Mouse (Mus musculus) kidney, adult 9 months (tissue): Measurements from ENCODE around the gene Phf1.
"Not testable (repeated sequence)": the region's sequence is repeated elsewhere in the genome, so short reads cannot be mapped to it uniquely, and the experiment has no call there.

Source experiments
- DNase-seq: peaks from one replicate; pipeline ENCODE4 v3.0.0; 2022

Gene Phf1

DNA sequence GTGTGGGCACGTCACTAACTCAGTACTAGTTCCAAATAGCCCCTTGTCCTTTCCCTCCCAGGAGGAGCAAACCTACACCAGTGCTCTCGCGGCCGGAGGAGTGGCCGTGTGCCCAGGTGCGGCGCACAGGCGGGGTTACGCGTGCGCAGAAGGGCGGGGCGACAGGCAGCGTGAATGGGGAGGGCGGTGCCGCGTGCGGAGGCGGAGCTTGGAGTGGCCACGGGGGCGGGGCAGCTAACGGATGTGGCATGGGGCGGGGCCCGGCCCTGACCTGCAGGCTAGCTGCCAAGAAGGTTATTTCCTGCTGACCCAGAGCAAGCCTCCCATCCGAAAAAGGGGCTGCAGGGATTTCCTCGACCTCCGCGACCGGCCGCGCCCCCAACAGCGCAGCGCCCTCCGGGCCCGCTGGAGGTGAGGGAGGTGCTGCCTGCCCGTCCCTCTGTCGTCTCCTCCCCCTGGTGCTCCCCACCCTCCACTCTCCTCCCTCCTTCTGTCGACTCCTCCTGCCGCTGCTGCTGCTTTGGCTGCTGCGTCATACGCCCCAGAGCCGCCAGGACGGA is at the start of gene Phf1:
Phf1 (plus strand) TSS at position 214 of the 560 bp plus-strand sequence.
- DNase-seq, result peak; percentile 99

DNA sequence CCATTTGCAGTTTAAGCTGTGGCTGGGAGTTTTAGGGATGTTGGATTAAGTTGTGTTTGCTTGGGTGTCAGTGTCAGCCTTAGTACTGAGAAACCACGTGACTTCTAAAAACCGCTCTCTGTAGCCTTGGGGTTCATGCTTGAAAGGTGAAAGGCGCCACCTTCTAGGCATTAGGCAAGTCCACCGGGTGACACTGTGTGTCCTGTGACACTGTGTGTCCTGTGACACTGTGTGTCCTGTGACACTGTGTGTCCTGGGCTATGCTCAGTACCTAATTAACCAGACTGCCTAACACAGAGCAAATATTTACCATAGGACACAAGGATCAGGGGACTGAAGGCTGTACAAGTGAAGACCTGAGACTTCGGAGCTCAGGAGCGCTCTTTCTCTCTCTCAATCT is 49.3 kb upstream of the Phf1 start:
- no peak for DNase-seq

DNA sequence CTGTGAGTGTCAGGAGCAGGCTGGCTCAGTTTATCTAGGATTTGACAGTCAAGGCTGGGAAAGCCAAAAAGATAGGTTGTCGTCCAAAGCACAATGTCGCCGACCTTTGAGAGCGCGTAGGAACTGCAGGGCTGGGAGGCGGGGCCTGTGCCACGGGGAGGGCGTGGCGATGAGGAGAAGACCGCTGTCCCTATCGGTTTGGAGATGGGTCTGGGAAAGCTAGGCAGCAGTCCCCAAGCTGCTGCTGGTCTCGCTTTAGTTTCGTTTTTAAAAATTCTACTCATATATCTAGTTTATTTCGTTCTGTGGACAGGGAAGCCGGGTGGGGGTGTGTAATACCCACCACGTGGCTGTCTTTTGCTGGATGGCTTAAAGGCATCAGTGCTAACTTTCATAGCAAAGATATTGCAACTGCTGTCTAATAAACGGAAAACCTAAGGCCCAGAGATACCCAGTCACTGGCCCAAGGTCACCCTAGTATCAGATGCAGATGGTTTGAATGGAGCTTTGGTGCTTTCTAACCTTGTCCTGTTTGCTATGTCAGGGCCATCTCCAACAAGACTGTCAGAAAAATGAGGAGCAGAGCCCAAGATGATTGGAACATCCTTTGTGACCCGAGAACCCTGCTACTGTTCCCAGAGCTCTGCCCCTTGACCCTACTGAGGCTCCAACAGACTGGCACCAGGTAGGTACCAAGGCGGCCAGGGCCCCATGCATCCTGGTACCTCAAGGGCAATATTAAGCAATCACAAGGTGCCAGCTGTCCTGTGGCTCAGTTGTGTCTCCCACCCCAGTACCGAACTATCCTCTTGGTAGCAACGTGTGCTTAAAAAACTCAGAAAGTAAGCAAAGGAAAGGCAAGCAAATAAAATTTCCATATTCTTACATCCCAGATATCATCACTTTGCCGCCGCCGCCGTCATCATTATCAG is 47.6 kb upstream of the Phf1 start:
- DNase-seq, result peak; percentile 74

DNA sequence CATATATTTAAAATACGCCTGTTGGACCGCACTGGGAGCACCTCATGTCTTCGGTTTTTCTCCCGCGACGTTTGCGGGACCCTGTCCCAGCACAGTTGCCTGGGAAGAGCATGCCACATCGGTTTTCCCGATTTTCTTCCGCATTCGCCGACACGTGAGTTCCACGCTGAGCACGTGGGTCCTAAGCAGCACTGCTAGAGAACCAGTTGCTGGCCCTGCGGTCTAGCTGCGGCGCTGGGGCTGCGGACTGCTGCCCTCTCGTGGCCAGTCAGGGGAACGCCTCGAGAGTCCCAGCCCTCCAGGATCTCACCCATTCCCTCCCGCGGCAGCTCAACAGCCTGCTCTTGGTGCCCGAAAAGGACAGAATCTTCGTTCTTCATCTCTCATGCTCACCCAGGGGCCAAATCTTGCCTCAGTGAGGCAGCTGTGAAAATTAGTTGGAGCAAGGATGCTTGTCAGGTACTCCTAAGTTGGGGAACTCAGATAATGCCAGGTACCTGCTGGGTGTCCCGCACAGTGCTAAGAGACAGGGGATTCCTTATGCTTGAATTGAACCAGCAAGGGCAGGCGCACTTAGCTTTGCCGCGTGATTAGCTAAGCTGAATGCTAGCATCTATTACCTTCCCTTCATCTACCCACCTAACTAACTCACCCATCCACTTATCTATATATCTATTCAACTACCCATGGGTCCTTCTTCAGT is 46.7 kb upstream of the Phf1 start:
- peak; percentile 82 for DNase-seq

DNA sequence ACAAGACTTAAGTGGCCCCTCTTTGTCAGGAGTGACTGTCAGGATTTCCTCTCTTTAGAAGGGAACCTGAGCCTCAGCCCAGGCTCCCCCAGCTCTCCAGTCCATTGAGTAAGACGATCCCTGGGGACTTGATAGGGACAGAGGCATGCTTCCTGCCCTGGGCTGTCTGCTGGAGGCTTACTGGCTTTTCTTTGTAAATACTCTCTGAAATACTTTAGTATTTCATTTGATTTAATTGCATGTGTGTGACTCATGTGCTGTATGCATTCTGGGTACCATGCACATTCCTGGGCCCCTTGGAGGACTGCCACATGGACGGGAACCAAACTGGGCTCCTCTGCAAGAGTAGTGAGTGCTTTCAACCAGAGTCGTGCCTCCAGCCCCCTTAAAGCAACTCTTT is 44.9 kb upstream of the Phf1 start:
- no peak for DNase-seq

DNA sequence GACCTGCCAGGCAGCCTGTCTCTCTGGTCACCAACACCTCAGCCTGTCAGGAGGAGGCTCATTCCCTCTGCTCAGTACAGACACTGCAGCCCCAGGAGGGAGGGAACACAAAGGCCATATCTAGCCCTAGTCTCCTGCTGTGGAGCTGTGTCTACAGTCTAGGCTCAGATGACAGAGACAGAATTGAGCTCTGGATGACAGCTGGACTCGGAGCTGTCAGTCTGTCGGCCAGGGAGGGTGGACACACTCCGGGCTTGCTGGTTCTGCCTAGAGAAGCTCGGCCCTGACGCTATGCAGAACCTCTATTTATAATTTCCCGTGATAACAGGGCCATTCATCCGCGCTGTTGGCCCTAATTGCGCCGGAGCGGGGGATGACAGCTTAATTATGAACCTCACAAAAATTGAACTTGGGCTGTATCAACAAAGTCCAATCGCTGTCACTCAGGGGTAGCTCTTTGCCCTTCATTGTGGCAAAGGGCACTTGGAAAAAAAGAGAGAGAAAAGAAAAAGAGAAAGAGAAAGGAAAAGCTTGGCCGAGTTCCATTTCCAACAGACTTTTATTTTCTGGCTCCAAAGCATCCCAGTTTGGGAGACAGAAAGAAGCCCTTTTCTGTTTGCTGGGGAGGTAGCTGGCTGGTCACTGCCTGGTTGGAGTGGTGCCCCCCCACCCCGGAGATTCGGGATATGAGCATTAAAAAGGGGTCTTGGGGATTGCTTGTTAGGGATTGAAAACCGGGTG is 40.0 kb upstream of the Phf1 start:
- DNase-seq, result peak; percentile 49

DNA sequence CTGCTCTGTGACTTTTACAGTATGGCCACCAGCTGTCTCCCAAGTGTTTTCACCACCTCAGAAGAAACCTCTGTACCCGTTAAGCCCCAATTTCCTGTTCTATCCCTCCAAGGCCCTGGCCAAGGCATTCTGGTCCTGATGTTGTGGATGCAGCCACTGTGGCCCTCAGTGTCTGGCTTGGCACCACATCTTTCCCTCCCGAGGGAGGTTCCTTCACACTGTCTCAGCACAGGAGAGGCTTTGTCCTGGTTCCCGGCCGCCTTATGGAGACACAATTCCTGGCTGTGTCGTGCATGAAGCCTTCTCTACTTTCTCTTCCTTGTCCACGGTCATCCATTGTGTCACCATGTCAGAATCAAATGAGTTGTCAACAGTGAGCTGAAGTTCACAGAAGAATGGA is 39.4 kb upstream of the Phf1 start:
- DNase-seq, result no peak

DNA sequence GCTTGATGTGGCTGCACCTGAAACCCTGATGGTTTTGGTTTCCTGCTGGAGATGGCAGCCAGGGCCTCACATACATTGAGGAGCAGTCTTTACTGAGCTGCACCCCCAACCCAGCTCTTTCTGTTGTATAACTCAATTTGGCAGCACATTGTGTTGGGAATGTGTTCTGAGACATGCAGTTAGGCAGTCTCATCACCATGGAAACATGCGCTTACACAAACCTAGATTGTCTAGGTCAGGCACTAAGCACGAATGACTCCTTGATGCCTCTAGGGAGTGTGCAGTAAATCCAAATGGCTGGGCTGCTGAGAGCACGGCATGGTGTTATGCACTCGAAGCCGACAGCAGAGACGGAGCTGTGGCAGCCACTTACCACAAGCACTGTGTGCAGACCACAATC is 38.5 kb upstream of the Phf1 start:
- DNase-seq, result no peak

DNA sequence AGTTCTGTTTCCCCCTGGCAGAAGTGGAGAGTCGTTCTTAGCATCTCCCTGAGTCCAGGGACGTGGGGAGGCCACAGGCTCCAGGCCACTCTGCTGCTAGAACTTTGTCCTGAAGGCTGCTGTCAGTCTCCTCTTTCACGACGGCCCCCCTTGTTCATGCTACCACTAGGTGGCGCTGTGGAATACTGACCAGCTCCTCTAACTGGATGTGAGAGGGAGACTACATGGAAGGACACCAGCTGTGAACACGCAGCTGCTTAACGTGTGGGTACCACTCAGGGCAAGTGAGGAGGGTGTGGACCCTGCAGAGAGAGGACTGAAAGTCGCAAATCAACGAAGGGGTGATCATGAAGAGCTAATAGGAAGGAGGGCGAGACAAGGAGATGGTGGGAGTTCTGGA is 37.3 kb upstream of the Phf1 start:
- peak; percentile 83 for DNase-seq

DNA sequence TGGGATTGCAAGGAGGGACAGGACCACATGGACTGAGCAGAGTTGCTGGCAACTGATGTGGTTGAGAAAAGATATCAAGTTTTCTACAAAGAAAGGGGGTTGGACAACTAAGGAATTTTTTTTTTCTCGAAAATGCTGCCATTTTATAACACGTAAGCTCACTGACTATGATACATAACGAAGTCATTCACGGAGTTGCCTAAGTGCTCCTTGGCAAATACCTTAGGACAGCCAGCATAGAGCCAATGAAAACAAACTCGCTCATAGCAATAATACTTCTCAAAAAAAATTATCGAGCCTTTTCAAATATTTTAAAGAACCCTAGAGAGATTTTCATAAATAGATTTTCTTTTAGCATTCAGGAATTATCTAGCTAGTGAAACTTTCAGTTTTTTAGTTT is 31.9 kb upstream of the Phf1 start:
- DNase-seq, result no peak

DNA sequence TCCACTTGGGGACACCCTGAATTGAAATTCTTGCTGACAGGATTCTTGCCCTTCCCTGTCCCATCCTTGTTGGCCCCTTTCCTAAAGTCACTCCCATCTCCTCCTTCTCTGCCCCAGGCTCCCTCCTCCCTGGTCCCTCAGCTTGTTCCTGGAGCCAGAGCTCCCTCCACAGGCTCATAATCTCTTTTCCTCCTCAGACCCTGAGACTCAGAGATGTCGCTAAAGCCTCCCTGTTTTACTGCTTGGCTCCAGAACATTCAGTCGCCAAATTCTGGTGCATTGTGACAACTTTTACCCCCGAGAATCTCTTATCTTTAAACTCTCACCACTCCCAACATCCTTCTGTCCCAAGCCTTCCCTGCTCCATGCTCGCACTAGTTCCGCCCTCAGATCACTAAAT is 28.5 kb upstream of the Phf1 start:
- DNase-seq, result no peak

DNA sequence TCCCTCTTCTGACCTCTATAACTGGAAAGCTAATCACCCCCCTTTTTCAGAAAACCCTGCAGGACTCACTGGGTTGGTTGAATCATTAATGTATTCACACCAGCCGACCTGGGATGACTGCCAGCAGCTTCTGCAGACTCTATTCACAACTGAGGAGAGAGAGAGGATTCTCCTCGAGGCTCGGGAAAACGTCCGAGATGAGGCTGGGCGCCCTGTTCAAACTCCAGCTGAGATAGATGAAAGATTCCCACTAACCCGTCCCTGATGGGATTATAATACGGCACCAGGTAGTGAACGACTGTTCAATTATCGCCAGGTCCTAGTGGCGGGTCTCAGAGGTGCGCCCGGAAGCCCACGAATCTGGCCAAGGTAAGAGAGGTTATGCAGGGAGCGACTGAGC is 25.3 kb upstream of the Phf1 start:
- DNase-seq, result peak; percentile 75

DNA sequence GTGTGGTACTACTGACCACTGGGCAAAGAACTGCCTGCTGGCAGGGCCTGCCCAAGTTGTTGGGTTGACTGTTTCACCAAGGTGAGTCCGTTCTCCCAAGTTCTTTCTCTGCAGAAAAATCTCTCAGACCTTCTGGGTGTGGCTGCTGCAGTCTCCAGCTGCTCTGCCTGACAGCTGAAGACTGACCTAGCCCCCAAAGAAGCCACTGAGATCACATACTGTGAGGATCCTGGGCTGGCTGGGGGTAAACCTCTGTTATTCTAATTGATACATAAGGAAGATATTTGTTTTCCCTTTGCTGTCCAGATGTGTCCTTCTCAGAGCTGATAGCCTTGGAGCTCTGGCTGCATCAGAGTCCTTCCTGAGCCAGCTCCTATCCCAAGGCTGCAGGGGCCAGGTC is 17.6 kb upstream of the Phf1 start:
- no peak for DNase-seq

DNA sequence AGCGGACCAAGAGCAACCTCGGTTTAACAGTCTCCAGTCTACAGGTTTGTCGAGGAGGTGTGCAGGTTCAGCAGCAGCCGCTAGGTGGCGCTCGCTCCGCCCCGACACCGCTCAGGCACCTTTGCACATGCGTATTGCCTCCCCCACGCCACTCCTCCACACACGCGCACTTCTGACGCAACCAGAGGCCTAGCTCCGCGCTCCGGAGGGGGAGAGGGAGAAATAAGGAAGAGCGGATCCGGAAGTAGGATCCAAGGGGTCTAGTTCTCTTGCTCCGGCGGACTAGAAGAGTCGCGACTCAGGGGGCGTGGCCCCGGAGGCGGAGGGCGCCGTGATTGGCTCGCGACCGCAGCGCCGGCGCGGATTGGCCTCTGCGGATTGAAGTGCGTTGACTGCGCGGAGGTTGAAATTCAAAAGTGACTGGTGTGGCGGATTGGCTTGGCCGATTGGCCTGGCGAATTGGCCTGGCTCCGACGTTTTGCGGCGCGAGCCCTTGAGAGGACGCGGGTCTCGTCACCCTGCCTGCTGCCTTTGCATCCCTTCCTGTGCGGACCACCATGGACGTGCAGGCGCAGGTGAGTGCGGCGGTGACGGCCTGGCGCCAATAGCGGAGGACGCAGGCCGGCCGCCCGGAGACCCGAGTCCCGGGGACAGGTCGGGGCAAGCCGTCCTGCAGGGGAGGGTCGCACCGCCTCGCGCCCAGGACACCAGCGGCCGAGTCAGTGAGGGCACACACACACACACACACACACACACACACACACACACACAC is 16.0 kb upstream of the Phf1 start, which contains the start of gene Kifc5b:
Kifc5b (plus strand) TSS at position 381 of the 772 bp plus-strand sequence.
- peak; percentile 100 for DNase-seq

DNA sequence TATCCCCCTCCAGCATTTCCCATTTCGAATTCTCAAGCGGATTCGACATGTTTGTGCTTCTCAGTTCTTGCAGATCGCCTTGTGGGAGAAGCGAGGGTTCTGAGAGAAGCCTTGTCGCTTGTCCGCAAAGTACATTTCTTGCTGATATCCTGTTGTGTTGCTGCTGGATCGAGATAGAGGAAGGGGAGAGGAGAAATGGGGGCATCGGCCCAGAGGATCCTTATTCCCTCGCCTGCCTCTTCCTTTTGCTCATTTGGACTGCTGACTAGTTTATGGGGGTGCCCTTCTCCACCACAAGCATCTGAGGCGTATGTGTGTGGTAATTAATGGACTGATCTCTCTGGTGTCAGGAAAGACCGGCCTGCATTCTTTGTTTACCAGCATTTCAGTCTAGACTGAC is 15.3 kb upstream of the Phf1 start:
- not testable (repeated sequence) for DNase-seq

DNA sequence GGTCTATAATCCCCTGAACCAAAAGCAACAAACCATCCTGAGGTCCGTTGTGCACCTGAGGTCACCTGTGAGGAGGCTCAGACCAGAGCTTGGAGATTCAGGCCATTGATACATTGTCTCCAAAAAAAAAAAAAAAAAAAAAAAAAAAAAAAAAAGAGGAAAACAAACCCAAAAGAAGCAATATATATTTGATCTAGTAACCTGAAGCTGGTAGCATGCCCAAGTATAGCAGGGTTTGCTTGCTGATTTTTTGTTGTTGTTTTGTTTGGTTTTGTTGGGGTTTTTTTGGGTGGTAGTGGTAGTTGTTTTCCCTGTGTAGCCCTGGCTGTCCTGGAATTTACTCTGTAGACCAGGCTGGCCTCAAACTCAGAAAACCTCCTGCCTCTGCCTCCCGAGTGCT is 14.5 kb upstream of the Phf1 start:
- no peak for DNase-seq

DNA sequence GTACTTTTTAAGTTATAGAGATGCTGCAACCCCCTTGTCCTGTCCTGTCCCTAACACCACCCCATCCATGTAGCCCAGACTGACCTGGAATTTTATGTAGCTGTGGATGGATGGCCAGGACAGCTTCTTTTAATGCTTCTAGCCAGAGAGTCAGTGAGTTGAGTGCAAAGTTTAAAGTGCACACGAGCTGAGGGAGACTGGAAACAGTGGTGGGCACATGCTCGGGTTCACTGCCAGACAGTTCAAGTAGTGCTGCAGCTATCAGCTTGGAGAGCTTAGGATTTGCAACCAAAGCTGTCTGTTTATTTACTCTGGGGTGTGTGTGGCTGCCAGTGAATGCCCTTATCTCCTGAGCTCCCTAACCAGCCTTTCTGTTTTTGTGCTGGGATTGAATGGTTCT is 13.3 kb upstream of the Phf1 start:
- peak; percentile 65 for DNase-seq

DNA sequence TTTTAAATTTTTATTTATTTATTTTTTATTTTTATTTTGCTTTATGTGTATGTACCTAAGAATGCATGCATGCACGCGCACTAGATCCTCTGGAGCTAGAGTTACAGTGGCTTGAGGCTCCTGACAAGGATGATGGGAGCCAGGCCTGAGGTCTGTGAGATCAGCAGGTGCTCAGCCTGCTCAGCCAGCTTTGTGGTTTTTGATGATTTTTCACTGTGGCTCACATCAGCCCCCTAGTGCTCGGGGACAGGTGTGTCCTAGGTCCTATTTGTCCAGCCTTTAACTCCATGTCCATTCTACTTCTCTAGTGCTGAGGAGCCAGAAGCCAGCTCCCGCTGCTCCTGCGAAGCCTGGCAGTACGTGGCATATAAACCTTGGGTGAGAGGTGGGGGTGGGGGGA is 10.5 kb upstream of the Phf1 start:
- DNase-seq, result not testable (repeated sequence)

DNA sequence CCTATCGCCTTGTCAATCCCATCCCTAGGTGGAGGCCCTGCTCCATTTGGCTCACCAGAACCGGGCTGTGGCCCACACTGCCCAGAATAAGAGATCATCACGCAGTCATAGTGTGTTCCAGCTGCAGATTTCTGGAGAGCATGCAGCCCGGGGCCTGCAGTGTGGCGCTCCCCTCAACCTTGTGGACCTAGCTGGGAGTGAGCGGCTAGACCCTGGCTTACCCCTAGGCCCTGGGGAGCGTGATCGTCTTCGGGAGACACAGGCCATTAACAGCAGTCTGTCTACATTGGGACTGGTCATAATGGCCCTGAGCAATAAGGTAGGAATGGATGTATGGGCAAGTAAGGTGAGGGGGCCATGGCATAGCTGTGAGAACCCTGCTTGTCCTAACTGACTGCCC is 7.4 kb upstream of the Phf1 start:
- DNase-seq, result not testable (repeated sequence)

DNA sequence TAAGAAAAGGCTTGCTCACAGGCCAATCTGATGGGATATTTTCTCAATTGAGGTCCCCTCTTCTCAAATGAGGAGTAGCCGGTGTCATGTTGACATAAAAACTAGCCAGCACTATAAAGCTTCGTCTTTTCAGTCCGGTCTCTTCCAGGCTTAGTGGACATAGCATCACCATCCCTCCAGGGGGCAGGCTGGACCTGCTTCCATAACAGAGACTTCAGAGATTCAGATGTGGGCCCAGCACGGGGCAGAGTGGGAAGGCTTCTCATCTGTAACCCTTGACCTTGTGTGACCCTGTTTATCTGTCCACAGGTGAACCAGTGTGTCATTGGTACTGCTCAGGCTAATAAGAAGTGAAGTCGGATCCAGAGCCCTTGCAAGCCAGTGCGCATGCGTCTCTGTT is 1.1 kb upstream of the Phf1 start:
- peak; percentile 64 for DNase-seq

DNA sequence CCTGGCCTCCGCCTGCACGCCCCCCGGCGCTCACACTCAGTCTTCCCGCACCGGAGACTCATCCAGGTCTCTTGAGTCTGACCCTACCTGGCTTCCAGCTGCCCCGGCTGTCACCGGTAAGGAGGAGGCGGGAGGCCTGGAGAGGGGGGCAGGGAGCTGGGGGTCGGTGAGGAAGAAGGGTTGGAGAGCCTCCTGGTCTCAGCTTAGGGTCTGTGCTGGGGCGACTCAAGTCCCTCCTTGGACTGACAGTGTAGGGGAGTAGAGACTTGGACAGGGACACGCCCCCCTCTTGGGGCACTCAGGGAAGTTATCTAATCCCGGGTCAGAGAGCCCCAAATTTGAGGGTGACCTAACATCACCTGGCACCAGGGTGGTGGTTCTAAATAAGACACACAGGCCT is 567 bp downstream of the Phf1 start:
- DNase-seq, result peak; percentile 54
